Mouse (Mus musculus) midbrain, embryonic 12.5 days (tissue): ENCODE results near the gene Atrnl1. TPM values are rescaled to one million over a fixed set of nuclear protein-coding genes. Genes with fewer than 3 reads are reported as not detected.

Source experiments
- ATAC-seq: fragments of 200-750 bp; cut with Nextera tagmentation; 2 replicates; pipeline ENCODE4 v1.8.0; 2017; ENCODE audit warnings: low read depth, moderate TSS enrichment, moderate library complexity; ENCODE audit not compliant: low FRiP score
- H3K27ac ChIP-seq: fragments of 300-500 bp; sonication (generic); replicated peaks from 2 replicates; pipeline ENCODE4 v1.5.1; 2016; ENCODE audit warnings: mild to moderate bottlenecking
- H3K27me3 ChIP-seq: fragments of 300-500 bp; sonication (generic); 2 replicates; pipeline ENCODE4 v1.6.1; 2016; ENCODE audit warnings: mild to moderate bottlenecking
- H3K36me3 ChIP-seq: fragments of 300-500 bp; sonication (generic); 2 replicates; pipeline ENCODE4 v1.6.1; 2016
- H3K4me1 ChIP-seq: fragments of 300-500 bp; sonication (generic); 2 replicates; pipeline ENCODE4 v1.6.1; 2016
- H3K4me2 ChIP-seq: fragments of 300-500 bp; sonication (generic); replicated peaks from 2 replicates; pipeline ENCODE4 v1.6.1; 2016; ENCODE audit warnings: mild to moderate bottlenecking, moderate library complexity
- H3K4me3 ChIP-seq: fragments of 300-500 bp; sonication (generic); 2 replicates; pipeline ENCODE4 v1.5.1; 2016; ENCODE audit warnings: mild to moderate bottlenecking
- H3K9ac ChIP-seq: fragments of 300-500 bp; sonication (generic); replicated peaks from 2 replicates; pipeline ENCODE4 v1.6.1; 2016; ENCODE audit warnings: mild to moderate bottlenecking, moderate library complexity
- H3K9me3 ChIP-seq: fragments of 300-500 bp; sonication (generic); 2 replicates; pipeline ENCODE4 v1.6.1; 2016; ENCODE audit warnings: mild to moderate bottlenecking
- WGBS: fragments of 180-500 bp; shearing (Covaris S2); methylation state at CpG from one replicate; pipeline ENCODE4 v1.1.7; 2016; 5-methylcytosine and 5-hydroxymethylcytosine counted together
- polyA plus RNA-seq: library from polyadenylated mRNA; unstranded; fragments of >200 nt; fragmentation: Nextera tagmentation; extraction: Ambion mirVana; gene quantifications from 2 replicates; pipeline ENCODE4 v1.2.1, GENCODE M21; 2016

Gene Atrnl1
- polyA plus RNA-seq, 1 experiment from 2014 or later = 11.2 TPM

DNA sequence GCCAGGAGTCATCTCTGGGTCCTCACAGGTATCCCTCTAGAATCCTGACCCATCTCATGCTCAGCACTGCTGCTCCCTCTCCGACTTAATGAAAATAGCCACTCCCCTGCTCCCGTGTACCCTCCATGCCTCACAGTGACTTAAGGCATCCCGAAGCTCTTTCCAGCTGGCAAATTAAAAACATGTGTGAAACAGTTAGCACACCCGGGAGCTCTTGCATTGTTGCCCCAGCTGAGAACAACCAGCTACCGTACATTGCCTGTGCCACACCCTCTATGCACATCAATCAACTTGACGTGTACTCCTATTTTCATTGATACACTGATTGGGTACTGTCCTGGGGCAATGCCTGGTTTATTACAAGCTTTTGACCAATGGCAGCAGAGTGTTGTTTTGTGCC, 510.8 kb downstream of the Atrnl1 start:
- ATAC-seq = no peak
- Histone ChIP-seq H3K9me3 (no peaks in the 10 kb centered on the region), H3K4me1 (peaks cover 3% of the 10 kb centered on the region; the same call in 1 of the 2 replicates), H3K36me3 (no peaks in the 10 kb centered on the region), H3K27me3 (no peaks in the 10 kb centered on the region), H3K27ac (no peak overlapping the region), H3K4me2 (no peak overlapping the region), H3K9ac (no peak overlapping the region), H3K4me3 (no peak overlapping the region)
- 81% methylated on average over 6 of the region's 6 CpGs for WGBS

DNA sequence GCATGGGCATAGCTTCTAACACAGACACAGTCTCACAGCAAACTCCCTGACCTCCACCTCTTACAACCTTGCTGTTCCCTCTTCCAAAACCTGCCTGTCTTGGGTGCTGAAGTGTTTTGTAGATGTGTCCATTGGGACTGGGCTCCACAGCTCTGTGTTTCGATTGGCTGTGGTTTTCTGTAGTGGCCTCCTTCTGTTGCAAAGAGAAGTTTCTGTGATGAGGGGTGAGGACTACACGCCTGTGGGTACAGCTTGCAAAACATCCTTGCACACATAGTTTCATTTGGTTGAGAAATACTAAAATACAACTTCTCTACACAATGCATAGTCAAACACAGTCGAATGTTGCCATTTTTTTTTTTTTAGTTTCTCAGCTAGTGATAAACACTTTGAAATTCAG, 512.8 kb downstream of the Atrnl1 start:
- Histone ChIP-seq H3K27me3 (no peaks in the 10 kb centered on the region), H3K36me3 (no peaks in the 10 kb centered on the region), H3K4me2 (no peak overlapping the region), H3K4me1 (no peaks in the 10 kb centered on the region; the same call in 1 of the 2 replicates), H3K4me3 (no peak overlapping the region), H3K27ac (no peak overlapping the region), H3K9ac (no peak overlapping the region), H3K9me3 (no peaks in the 10 kb centered on the region)
- WGBS = 90% methylated on average over 3 of the region's 3 CpGs
- ATAC-seq = no peak

DNA sequence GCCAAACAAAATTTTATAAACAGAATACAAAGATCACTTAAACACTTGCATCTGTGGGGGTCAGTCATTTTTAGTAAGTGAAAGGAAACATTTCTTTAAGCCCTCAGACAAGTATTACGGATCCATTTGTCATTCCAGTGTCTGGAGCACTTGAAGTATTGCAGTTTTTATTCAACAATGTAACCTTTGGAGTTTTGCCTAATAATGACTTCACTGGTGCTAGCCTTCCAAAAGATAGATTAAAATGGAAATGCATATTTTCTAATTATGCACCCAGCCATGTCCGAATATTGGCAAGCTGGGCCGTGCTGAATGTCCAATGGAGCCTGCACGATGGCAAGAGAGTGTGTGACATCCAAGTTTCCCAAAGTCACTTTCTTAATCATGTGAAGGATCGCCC, 513.7 kb downstream of the Atrnl1 start:
- Histone ChIP-seq H3K9ac (no peak overlapping the region), H3K27ac (no peak overlapping the region), H3K9me3 (no peaks in the 10 kb centered on the region), H3K4me3 (no peak overlapping the region), H3K36me3 (no peaks in the 10 kb centered on the region), H3K27me3 (no peaks in the 10 kb centered on the region), H3K4me1 (no peaks in the 10 kb centered on the region), H3K4me2 (no peak overlapping the region)
- WGBS = 90% methylated on average over 5 of the region's 5 CpGs
- no peak for ATAC-seq

DNA sequence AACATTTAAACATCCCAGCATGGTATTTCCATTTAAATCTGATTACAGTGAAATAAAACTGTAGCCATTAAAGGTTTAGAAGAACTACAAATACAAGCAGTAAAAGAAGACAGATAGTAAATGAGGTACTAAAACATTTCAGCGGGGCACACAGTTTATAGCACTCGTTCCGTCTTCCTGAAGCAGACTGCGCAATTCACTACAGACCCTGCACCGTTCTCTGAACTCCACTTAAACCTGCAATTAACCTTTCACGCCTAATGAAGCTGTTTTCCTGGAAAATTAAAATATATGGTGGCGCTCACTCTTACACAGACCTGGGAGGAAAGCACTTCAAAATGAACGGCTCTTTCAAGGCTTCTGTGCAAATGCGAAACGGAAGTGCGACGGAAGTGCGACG, 514.2 kb downstream of the Atrnl1 start:
- 91% methylated on average over 14 of the region's 14 CpGs for WGBS
- no peaks in the 10 kb centered on the region for H3K9me3 ChIP-seq

DNA sequence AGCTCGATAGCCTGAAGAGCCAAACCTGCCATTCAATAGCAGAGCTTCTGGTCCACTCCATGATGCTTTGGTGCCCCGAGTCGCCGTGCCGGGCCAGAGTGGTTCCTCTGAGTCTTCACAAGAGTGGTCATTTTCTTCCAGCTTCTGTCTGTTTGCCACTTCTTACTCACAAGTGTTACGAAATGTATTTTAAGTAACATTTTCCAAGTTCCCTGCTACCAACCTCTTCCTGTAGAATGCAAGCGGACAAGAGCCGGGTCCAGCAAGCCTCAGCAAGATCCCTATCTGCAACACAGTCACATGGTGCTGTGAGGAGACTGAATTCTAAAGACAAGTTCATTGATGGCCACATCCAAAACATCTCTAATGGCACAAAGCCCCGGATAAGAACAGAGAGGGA, 521.1 kb downstream of the Atrnl1 start:
- no peaks in the 10 kb centered on the region for H3K27me3 ChIP-seq
- H3K4me1 ChIP-seq = no peaks in the 10 kb centered on the region
- ATAC-seq = no peak
- H3K9me3 ChIP-seq = no peaks in the 10 kb centered on the region
- H3K4me2 ChIP-seq = no peak overlapping the region
- H3K27ac ChIP-seq = no peak overlapping the region
- H3K9ac ChIP-seq = no peak overlapping the region
- H3K36me3 ChIP-seq = peaks cover 9% of the 10 kb centered on the region; the same call in 1 of the 2 replicates
- 95% methylated on average over 9 of the region's 9 CpGs for WGBS
- H3K4me3 ChIP-seq = no peak overlapping the region

More for the DNA sequence above, 514.2 kb downstream of the Atrnl1 start:
- H3K9ac ChIP-seq = no peak overlapping the region
- H3K36me3 ChIP-seq = no peaks in the 10 kb centered on the region
- H3K4me3 ChIP-seq = no peak overlapping the region
- no peak overlapping the region for H3K4me2 ChIP-seq
- no peak overlapping the region for H3K27ac ChIP-seq
- H3K27me3 ChIP-seq = no peaks in the 10 kb centered on the region
- no peak for ATAC-seq
- H3K4me1 ChIP-seq = no peaks in the 10 kb centered on the region

DNA sequence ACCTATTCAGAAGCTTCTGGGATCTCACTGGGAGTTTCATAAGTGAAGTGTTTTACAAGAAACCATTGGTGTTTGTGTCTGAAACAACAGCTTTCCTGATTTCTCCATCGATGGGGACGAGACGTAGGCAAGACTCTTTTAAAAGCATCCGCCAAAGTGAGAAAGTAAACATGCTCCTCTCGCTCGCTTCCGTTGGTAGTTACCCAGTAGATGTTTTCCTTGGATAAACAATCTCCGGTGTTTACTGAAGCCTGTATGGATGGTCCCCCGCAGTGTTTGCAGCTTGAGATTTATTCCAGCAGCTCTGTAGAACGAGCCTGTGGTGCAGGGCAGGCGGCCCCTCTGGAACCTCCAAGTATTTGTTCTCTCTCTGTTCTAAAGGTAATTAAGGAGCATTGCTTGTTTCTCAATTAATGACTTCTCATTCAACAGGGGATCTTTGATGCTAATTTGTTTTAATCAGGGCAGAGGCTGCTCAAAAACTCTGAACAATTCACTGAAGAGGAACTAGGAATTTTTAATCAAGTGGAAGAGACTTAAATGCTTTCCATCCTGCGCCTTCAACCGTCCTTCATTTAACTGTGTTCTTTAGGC, 529.5 kb downstream of the Atrnl1 start:
- 35% methylated on average over 13 of the region's 13 CpGs for WGBS
- no peak overlapping the region for H3K4me2 ChIP-seq

DNA sequence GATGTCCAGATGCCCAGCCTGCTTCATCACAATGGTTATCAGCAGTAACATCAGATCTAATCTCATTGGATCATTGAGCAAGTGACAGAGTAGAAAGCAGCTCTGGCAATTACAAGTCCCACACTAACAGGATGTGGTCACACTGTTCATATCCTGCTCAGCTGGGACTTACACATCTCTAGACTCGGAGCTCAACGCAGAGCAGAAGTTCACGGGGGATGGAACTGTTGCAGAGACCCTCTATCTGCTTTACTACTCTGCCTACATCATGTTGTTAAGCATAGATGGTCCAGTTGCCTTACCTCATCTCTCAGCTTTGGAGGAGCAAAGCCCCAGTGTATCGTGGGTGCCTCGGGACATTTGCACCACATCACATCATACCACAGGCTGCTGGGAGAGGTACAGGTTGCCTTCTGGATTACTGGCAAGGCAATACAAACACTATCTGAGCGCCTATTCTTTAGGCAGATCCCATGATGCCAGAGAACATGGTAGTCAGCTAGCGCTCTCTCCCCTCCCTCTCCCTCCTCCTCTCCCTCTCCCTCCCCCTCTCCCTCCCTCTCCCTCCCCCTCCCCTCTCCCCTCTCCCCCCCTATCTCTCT, 533.1 kb downstream of the Atrnl1 start:
- Histone ChIP-seq H3K4me1 (0 out of 2 replicates have a peak, but pooled peaks cover 2% of the 10 kb centered on the region), H3K36me3 (no peaks in the 10 kb centered on the region), H3K27ac (no peak overlapping the region), H3K4me2 (no peak overlapping the region), H3K9me3 (no peaks in the 10 kb centered on the region), H3K4me3 (no peak overlapping the region), H3K9ac (no peak overlapping the region), H3K27me3 (no peaks in the 10 kb centered on the region)
- 96% methylated on average over 7 of the region's 7 CpGs for WGBS
- no peak for ATAC-seq

More for the DNA sequence above, 529.5 kb downstream of the Atrnl1 start:
- H3K27me3 ChIP-seq = no peaks in the 10 kb centered on the region
- no peaks in the 10 kb centered on the region for H3K9me3 ChIP-seq
- no peak for ATAC-seq
- no peaks in the 10 kb centered on the region for H3K36me3 ChIP-seq
- H3K9ac ChIP-seq = no peak overlapping the region
- 0 out of 2 replicates have a peak, but pooled peaks cover 2% of the 10 kb centered on the region for H3K4me1 ChIP-seq
- no peak overlapping the region for H3K4me3 ChIP-seq
- no peak overlapping the region for H3K27ac ChIP-seq

DNA sequence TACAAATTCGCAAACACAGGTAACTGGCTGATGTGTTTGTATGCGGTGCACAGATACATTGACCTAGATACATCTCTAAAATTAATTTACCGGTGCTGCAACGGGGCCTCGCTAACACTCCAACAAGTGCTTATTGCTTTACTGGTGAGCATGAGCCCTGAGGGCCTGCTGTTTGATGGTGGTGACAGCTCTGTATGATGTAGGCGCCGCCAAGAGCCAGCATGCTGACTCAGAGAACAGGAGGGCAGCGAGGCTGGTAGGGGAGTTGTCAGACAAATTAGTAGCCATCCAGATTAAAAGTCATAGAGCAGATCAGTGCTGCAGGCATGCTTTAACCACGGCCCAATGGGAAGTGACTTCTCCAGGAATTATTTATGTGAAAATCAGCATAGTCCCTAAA, 534.7 kb downstream of the Atrnl1 start:
- no peak overlapping the region for H3K4me3 ChIP-seq
- H3K9me3 ChIP-seq = no peaks in the 10 kb centered on the region
- no peaks in the 10 kb centered on the region for H3K27me3 ChIP-seq
- WGBS = 76% methylated on average over 9 of the region's 9 CpGs
- no peak overlapping the region for H3K4me2 ChIP-seq
- no peak for ATAC-seq
- no peaks in the 10 kb centered on the region for H3K4me1 ChIP-seq
- H3K36me3 ChIP-seq = no peaks in the 10 kb centered on the region
- H3K9ac ChIP-seq = no peak overlapping the region
- H3K27ac ChIP-seq = no peak overlapping the region

DNA sequence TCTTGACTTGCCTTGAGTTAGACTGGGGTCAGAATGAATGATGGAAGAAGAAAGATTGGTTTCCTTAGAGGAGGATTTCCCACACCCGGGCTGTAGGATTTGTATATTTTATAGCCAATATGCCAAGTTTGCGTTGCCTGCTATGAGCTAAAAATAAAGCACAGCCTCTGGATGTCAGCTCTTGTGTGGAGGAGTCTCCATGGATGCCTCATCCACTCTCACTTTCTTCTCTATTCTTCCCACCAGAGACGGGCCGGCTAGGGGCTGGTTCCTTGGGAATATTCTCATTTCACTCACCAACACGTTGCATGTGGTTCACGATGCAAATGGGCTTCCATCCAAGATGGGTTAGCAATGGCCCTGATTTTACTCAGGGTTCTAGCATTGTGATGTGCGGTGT, 540.4 kb downstream of the Atrnl1 start:
- H3K36me3 ChIP-seq = no peaks in the 10 kb centered on the region
- H3K4me3 ChIP-seq = no peak overlapping the region
- no peak for ATAC-seq
- no peaks in the 10 kb centered on the region for H3K4me1 ChIP-seq
- no peak overlapping the region for H3K27ac ChIP-seq
- 93% methylated on average over 7 of the region's 7 CpGs for WGBS
- no peak overlapping the region for H3K9ac ChIP-seq
- H3K27me3 ChIP-seq = no peaks in the 10 kb centered on the region
- no peak overlapping the region for H3K4me2 ChIP-seq
- no peaks in the 10 kb centered on the region for H3K9me3 ChIP-seq

DNA sequence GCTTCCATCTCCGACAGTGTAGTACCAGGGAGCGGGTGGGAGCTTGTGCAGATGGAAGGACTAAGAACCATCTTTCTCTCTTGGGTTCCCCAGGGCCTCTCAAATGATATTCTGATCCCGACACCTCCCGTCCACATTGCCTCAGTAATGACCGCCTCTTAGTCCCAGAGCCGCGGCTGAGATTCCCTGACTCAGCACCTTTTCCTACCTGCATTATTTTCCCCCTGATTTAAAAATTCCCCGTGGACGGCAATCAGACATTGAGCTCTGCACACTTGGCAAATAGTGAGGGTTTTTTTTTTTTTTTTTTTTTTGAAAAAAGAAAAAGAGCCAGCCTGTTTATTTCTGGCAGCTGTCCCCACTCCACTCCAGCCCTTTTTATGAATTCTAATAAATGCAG, 550.7 kb downstream of the Atrnl1 start:
- Histone ChIP-seq H3K9ac (no peak overlapping the region), H3K27ac (no peak overlapping the region), H3K9me3 (no peaks in the 10 kb centered on the region), H3K36me3 (no peaks in the 10 kb centered on the region), H3K4me1 (peaks cover 18% of the 10 kb centered on the region), H3K4me2 (no peak overlapping the region), H3K4me3 (no peak overlapping the region), H3K27me3 (peaks cover under 1% of the 10 kb centered on the region; the same call in 1 of the 2 replicates)
- 78% methylated on average over 9 of the region's 9 CpGs for WGBS
- ATAC-seq = no peak

DNA sequence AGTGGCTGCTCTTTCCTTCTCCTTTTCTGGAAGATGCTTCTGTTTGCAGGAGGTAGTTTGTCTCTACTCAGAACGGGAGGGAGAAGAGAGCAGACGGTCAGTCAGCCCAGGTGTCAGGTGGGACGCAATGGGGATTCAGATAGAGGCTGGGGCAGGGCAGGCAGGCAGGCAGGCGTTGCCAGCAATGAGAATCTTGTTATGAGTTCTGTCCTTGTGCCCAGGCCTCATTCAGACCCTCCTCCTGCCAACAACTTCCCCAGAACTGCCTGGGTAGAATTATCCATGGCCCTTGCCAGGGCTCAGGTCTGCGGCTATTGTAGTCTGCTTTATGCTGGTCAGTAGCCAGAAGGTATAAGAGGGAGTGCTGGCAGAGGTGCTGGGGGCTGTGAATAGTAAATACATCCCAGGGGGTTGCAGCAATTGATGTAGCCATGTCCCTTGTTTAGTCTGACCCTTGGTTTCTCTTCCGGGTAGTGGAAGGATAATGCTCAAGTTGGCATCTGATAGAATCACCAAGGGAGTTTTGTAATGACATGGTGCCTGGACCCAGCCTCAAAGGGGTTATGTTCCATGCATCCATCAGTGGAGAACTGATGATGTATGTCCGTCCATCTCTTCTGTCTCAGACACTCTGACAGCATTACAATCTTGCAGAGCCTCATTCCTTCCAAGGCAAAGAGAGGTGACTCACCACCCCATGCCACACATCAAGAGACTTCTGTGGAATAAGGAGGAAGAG, 554.2 kb downstream of the Atrnl1 start:
- Histone ChIP-seq H3K4me2 (no peak overlapping the region), H3K9me3 (no peaks in the 10 kb centered on the region), H3K27ac (no peak overlapping the region), H3K9ac (no peak overlapping the region), H3K4me1 (peaks cover 21% of the 10 kb centered on the region), H3K27me3 (peaks cover 4% of the 10 kb centered on the region; the same call in 1 of the 2 replicates), H3K36me3 (no peaks in the 10 kb centered on the region), H3K4me3 (no peak overlapping the region)
- no peak for ATAC-seq
- WGBS = 81% methylated on average over 7 of the region's 7 CpGs

DNA sequence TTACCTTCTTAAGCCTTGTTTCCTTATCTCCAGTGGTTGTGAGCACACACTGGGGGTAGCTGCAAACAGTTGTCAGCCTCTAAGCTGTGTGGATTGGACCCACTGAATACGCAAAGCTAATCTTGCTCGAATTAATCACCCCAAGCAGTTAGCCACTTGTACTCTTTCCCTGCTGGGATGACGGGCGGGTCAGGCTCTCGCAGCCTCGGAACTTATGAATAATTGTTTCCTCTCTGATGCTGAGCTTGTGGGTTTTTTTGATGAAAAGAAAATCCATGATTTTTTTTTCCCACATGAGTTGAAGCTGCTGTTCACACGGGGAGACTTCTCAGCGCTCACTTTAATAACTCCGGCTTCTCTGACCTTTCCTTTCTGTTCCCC, 554.8 kb downstream of the Atrnl1 start:
- Histone ChIP-seq H3K4me1 (peaks cover 21% of the 10 kb centered on the region), H3K9me3 (no peaks in the 10 kb centered on the region), H3K36me3 (no peaks in the 10 kb centered on the region), H3K9ac (no peak overlapping the region), H3K4me2 (peak overlapping the region; percentile 26), H3K27me3 (peaks cover 4% of the 10 kb centered on the region; the same call in 1 of the 2 replicates), H3K4me3 (no peak overlapping the region), H3K27ac (no peak overlapping the region)
- 29% methylated on average over 9 of the region's 9 CpGs for WGBS
- no peak for ATAC-seq
